Mouse (Mus musculus) layer of hippocampus, adult 9-10 months (tissue): ENCODE measurements around the gene L3hypdh.
A peak's percentile ranks its signal among the peaks of the same experiment; 100 is the strongest.
"Not testable (repeated sequence)": the region's sequence is repeated elsewhere in the genome, so short reads cannot be mapped to it uniquely, and the experiment has no call there.

ENCODE experiments used
- DNase-seq: peaks from one replicate; pipeline ENCODE4 v3.0.0; 2022; ENCODE audit warnings: low spot score

Gene L3hypdh

DNA sequence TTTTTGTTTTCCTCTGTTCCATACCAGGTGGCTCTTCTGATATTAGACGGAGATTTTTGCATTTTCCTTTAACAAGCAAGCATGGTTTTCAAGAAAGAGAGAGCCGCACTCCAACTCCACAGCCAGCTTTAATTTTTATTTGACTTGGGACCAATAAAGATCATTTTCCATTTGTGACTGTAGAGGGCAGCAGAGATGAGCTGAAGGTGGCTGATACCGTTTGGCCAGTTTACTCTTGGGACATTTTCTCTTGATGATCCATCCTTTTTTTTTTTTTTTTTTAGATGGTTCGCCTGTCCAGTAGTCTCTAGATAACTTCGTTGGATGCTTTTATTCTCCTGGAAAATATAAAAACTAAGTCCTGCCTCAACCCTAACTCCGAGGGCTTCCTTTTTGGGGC lies 31.9 kb downstream of the L3hypdh start:
- DNase-seq, result peak; percentile 22

DNA sequence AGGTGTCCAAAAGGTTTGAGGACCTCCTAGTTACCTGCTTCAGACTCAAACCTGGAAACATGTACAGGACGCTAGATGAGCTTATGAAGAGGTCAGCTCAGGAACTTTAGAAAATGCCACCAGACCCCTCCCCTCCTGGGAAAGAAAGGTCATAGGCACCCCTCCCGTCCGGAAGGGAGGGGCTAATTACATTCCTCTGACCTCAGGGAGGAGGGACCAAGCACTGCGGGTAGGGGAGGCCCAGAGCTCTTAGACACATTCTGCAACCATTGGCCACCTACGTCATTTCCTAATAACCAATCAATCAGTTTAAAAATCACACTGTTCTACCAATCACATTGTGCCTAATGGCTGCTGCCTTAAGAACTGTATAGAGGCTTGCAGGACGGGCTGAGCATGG lies 32.7 kb downstream of the L3hypdh start:
- DNase-seq, result no peak

DNA sequence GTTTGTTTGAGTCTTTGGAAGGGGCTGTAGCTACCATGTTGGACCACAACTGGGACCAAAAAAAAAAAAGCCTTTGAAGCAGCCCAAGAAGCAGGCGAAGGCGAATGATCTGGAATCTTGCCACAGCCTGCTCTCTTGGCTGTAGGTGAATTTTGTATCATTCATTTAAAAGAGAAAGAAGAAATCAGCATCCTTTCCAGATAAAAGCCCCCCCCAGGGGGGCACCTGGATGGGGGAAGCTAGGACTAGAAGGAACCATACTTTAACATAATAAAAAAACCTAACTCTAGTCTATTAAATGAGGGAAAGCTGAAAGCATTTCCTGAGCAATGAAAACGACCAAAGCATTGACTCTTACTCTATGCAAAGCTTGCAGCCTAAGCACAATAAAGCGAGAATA lies 34.4 kb downstream of the L3hypdh start:
- DNase-seq, result no peak

DNA sequence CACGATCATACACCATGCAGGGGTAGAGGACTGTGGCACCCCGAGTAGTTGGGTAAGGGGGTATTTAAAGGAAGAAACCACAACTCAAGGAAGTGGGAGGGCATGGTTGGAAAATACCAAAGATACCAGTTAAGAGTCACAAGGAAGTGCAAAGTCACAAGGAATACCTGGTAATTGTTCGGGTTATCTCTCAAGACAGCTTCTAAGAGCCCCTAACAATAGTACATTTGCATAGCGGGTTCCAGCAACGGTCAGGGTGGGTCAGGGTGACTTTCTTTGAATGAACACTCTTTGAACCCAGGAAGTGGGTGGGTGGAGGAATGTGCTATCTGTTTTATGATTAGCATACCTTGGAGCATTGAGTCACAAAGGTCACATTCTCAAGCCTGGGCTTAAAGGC lies 35.1 kb downstream of the L3hypdh start:
- not testable (repeated sequence) for DNase-seq

DNA sequence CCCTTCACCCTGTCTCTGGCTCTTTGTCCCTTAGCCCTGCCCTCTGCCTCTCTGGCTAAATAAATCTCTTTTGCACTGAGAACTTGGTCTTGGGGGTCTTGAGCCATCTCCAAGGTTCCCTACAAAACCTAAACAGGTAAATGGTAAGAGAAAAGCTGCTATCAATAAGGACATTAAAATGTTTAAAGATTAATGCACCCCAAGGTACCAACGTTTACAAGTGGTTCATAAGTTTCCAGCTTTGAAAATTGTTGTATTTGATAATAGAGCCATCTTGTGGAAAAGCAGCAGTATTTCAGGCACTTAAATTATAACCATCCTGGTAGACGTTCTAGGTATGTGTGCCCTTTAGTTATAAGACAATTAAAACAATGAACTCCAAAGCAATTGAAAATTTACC lies 37.7 kb downstream of the L3hypdh start:
- DNase-seq, result peak; percentile 2

DNA sequence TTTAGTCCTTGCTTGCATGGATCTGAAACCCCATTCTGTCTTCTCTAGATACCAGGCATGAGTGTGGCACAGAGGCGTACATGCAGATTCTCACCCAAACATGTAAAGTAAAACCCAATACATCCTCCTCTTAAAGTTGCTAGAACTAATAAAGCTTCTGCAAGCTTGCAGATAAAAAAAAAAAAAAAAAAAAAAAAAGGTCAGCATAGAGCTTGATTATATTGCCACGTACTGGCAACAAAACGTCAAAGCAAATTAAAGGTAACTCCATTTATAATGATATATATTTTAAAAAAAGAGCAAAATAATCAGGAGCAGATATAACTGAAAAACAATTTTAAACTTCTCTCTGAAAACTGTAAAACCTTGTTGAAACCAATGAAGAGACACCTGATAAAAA lies 44.0 kb downstream of the L3hypdh start:
- no peak for DNase-seq

DNA sequence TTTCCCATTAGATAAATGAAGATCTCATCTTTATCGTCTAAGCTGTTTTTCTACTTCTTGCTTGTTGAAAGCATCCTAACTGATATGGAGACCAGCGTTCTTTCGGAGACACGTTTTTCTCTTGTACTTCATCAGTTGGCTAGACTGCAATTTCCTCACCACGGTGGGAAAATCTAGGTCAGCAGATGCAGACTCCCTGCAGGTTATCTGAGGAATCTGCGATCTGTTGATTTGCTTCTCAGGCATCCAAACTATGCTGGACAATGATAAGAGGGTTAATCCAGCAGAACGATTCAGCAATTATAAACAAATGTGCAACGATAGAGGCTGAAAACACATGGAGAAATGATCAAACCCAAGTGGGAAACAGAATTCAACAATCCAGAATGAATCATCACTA lies 45.7 kb downstream of the L3hypdh start:
- no peak for DNase-seq

DNA sequence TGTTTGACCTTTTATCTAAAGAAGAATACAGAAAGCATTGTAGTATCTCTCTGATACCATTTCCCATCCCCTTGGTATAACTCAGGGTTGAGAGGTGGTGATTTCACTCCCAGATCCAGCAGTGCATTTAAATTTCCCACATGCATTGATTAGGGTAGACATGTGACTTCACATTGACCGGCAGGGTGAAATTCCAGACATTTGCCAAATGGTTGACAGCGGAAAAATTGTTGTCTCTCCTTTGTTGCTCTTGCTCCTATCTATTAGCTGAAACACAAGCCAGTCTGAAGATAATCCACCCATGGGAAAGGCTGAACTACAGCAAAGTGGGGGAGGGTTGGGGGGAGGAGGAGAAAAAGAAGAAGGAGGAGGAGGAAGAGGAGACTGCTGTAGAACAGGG lies 46.4 kb downstream of the L3hypdh start:
- DNase-seq, result no peak

DNA sequence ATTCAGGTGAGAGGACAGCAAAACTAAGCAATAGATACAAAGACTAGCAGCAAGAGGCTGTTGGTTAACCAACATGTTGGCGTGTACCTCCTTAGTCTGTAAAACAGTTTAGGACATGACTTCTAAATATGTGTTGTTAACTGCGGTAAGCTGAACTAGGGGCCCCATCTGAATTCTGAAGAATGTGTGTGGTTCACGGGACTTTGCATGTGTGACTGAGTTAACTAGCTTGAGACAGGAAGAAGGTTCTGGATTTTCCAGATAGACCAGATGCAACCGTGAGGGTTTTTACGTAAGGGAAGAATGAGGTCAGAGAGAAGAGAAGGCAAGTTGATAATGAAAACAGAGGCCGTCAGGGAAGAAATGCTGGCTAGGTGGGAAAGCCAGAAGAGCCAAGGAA lies 48.2 kb downstream of the L3hypdh start:
- no peak for DNase-seq

DNA sequence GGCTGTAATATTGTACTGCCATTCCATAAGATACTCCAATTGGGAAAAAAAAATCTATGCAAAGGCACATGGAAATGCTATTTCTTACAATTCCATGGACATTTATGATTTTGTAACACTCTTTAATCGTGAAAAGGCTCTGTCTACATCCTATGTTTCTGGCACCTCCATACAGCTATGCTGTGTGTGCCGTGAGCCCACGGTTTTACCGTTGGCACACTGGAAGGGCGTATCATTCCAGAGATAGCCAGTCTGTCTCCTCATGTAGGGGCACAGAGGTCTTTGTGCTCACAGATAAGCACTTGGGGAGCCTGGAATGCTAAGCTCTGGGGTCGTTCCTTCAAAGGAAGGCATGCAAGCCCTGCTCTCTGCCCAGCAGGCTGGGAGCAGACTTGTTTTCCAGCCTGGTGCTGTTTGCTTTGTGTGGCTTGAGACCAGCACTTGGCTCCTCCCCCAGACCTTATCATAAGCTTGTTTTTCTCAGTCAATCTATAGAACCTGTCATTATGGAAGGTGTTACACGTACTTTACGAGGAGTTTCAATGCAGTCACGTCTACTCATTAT lies 49.1 kb downstream of the L3hypdh start:
- DNase-seq, result no peak

DNA sequence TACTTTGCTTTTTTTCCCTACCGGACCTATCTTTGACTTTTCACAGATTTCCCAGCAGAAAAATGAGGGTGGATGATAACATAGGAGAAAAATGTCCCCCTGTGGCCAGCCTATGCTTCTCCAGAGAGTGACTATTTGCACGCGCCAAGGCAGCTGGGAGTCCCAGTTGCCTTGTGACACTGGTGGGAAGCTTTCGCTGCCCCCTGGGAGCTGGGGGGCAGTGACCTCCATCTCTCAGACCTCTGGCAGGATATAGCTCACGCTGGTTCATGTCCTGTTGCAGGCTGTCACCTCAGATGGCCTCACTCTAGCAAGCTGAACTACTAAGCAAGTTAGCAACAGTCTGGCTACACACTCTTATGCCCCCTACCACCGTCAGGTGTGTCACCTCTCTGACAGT lies 53.4 kb downstream of the L3hypdh start:
- no peak for DNase-seq

DNA sequence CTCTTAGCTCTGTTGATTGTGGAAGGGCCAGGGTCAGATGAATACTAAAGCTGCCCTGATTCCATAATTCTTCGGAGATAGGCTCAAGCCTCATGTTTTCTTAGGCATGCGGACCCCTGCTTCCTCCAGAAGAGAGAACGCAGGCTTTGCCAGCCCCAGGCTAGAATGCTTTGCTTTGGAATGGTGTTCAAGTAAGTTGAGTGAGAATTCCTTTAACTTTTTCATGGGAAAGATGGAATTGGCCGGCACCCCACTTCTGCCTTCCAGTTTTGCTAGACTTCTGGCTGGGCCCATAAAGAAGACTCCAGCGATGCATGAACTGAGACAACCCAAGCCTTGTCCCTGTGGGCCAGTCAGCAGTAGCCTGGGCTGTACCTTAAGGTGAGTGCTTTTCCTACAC lies 54.1 kb downstream of the L3hypdh start:
- DNase-seq, result no peak

DNA sequence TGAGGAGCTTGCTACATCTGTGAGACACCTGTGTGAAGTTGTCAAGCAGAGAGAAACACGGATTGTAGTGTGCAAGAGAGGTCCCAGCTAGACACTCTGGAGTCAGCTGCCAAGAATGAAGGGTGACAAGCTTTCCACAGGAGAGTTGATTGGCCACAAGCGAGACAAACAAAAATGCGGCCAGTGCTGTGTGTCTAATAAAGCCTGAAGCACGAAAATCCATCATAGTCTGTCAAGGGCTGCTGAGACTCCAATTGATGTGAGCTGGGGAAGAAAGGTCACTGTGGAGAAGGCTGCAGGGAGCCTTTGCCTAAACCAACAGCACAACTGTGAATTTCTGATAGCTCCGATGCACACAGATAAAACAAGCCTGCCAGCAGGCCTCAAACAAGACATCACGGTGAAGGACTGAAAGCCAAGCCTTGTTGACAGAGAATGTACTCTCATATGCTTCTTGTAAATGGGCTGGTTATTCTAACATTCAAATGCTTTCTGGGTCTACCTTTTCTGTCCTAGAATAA lies 59.9 kb downstream of the L3hypdh start:
- no peak for DNase-seq

DNA sequence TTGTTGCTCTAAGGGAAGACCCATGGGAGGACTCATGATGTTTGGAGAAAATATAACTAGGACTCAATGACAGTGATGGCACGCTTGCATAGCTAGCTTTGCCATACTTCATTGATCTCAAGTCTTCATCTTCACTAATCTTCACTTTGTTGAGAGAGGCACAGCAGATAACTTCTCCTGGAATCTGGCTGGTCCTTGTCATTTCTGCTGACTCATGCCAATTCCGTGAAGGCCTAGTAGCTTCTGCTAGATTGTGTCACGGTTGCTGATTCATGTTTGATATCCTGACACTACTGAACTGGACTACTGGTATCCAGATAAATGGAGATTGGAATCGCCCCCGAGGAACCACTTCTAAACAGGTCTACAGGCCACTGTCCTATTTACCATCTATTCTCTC lies 61.7 kb downstream of the L3hypdh start:
- DNase-seq, result no peak
